Mouse (Mus musculus): ENCODE data around the gene Coro6.

Coro6 gene

GRCm38 (mm10) chr11:77462283-77463100, at the start of gene Coro6:
Gene Coro6 (plus strand): TSS chr11:77462411.
- peak; percentile 67 to 70 for DNase-seq (ENCODE audit: low spot score in 2 of 2)

GRCm38 (mm10) chr11:77414141-77414839, 47.9 kb upstream of the Coro6 start:
- DNase-seq (ENCODE audit: low spot score in 2 of 2) = no peak

GRCm38 (mm10) chr11:77416212-77417000, 45.8 kb upstream of the Coro6 start:
- DNase-seq (ENCODE audit: low spot score in 2 of 2) = no peak

DNA sequence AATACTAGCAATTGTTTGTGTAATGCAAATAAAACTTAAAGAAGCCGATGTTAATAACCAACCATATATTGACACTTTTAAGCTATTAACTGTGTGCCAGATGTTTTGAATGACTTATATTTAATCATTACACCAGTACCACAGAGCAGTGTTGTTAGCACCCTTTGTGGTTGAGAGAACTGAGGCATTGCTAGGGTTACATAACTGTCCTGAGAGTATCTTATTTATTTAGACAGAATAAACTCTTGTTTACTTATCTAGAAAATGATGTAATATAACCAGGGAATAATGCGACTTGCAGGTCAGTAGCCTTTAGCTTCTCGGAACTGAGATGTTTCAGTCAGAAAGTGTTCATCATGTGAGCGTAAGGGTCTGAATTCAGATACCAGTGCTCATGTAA, 44.2 kb upstream of the Coro6 start:
- DNase-seq (ENCODE audit: low spot score in 2 of 2) = no peak

DNA sequence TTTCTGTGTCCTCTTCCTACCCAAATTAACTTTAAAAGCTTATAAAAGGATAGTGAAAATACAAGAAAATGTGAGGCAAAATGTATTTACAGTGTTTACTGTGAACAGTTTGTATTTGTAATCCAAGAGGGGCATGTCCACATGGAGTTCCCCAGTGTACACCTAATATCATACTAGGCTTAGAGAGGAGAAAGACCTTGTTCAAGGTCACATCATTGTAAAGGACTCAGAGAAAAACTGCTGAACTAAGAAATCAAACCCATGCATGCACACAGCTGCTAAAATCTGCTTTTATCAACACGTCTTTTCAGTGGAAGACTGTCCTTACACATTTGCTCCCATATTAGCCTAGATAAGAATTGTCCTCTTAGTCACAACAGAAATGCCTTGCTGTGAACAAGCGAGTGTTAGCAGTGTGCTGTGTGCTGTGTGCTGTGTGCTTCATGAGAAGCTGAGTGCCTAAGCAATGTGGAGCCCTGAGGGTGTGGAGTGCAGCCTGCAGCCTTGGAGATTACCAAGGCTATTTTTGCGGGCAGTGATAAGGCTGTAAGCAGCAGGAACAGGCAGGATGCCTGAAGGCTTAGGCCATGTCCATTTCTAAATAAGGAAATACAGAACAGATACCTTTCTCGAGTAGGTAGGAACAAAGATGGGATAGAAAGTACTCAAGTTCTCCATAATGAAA, 38.9 kb upstream of the Coro6 start:
- DNase-seq (ENCODE audit: low spot score in 2 of 2) = no peak

GRCm38 (mm10) chr11:77428446-77428845, 33.8 kb upstream of the Coro6 start:
- DNase-seq (ENCODE audit: low spot score in 2 of 2) = peak in 1 of 2 experiments; percentile 31

DNA sequence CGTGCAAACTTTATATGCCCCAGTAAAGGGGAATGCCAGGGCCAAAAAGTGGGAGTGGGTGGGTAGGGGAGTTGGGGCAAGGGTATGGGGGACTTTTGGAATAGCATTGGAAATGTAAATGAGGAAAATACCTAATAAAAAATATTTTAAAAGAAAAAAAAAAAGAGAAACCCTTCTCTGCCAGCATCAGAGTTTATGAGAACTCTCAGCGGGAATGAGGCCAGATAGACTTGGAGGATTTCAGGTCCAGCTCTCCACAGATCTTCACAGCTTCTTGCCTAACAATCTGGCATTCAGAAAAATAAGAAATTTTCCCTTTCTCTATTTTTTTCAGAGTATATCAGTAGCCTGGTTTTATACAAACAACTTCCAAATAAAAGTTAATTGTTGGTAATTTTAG, 25.2 kb upstream of the Coro6 start:
- DNase-seq (ENCODE audit: low spot score in 2 of 2) = no peak

DNA sequence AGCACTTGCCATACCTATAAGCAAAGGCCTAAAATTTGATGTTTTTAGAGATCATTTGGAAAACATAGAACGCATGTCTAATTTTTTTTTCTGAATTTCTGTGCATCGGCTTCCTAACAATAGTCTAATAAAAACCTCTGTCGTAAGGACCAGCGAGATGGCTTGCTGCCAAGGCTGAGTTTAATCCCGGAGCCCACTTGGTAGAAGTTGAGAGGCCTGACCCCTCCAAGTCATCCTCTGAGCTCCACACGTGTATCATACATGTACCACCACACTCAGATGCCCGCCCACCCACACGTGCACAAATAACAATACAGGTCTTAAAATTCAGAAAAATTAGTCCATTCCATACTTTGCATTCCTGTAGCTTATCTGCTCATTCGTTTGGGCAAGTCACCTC, 22.1 kb upstream of the Coro6 start:
- no peak for DNase-seq (ENCODE audit: low spot score in 2 of 2)

GRCm38 (mm10) chr11:77441020-77441419, 21.2 kb upstream of the Coro6 start:
- no peak for DNase-seq (ENCODE audit: low spot score in 2 of 2)

DNA sequence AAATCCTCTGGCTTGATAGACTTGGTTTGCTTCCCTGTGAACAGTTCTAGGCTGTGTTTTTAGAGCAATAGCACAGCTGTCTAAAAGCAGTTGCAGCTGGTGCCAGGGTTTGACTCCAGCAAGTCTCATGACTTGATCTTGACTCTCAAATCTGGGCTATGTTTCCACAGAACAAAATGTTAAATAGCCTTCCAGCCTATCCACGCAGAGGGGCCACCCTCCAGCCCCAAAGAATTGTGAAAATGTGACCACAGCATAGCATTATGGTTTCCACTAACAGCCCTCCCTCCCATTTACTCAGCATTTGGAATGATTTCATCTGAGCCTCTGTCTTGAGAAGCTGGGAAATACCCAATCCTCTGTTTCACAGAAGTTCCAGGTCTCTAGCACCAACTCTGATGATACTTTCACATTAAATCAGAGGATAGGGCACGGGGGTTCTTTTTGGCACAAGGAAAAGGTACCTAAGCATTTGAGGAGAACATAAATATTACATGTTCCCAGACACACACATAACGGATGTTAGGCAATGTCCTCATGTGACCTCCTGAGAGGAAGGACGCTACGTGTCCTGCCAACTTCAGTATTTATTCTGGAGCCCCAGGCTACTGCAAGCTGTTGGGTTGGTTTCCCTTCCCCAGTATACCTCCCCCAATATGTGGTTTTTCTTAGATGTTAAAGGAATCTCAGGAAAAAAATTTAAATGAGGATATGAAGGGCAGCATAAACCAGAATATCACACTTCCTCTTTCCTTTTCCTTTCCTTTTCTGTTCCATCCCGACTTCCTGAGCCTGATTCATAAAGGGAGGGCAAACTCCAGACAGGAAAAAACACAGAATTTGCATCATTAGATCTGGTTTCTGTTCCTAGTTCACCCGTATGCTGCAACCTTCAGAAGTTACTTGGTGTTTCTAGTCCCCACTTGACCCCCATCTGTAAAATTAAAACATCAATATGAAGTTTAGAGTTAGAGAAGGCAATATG, 19.7 kb upstream of the Coro6 start:
- DNase-seq (ENCODE audit: low spot score in 2 of 2) = peak in 1 of 2 experiments; percentile 48

DNA sequence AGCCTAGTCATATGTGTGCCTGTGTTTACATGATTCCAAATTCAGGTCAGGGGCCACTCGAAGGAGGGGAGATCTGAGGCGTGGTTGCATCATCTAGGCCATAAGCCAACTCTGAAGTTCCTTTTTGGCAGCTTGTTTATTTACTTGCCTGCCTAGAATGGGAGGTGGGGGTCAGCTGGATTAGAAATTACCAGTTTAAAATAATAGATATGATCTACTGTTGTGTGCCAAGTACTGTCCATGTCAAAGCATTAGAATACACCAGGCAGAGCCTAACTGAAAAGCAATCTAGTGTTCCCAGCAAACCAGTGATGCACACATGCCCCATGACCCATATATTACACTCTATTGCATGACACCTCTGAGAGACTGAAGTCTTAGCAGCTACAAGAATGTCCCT, 17.3 kb upstream of the Coro6 start:
- DNase-seq (ENCODE audit: low spot score in 2 of 2) = peak in 1 of 2 experiments; percentile 59

DNA sequence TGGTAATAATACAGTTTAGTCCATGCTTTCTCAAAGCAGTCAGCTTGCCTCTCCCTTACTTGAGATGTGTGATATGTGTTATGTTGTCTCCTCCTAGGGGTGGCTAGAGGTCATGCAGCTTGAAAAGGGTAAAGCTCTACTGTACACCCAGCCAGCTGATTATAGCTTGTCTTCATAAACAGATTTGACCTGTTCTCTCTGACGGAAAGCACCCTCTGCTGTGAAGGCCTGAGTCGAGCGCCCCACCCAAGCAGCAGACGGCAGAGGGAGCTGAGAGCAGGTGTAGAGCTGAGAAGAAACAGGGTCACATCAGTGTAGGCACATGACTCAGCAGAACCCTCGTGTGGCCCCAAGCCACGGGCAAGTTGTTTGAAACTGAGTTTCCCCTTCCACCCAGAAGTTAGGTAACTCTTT, 15.6 kb upstream of the Coro6 start:
- peak; percentile 49 to 58 for DNase-seq (ENCODE audit: low spot score in 2 of 2)

- no peak for DNase-seq (ENCODE audit: low spot score in 2 of 2)
Observed at GRCm38 (mm10) chr11:77449224-77449623, 13.0 kb upstream of the Coro6 start.

DNA sequence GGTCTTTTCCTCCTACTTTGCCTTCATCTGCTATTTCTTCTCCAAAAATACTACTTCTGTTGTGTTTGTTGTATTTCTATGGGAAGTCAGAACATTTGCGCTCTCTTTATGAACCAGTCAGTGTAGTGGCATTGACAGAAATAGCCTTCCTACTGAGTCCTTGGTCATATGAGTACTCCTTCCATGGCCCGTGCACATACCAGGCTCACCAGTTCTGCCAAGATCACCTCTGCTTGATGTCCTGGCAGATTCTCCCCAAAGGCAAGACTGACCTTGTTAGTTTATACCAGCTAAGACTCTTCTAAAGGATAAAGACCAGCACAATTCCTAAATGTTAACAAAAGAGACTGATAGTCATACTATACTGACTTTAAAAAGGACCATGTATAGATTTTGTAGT, 10.5 kb upstream of the Coro6 start:
- DNase-seq (ENCODE audit: low spot score in 2 of 2) = no peak

DNA sequence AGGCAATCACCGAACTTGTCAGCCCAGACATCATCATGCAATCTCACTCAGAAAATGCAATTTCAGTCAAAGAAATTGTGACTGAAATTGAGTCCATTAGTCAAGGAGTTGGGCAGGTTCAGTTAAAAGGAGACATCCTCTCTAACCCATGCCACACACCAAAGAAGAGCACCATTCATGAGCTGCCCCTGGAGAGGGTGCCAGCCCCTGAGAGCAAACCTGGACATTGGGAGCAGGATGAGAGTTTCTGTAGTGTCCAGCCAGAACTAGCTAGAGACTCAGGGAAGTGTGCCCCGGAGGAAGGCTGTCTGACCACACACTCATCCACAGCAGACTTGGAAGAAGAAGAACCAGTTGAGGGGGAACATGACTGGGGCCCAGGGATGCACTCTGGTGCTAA, 8.8 kb upstream of the Coro6 start:
- no peak for DNase-seq (ENCODE audit: low spot score in 2 of 2)

GRCm38 (mm10) chr11:77455770-77456510, 6.3 kb upstream of the Coro6 start:
- DNase-seq (ENCODE audit: low spot score in 2 of 2) = no peak

DNA sequence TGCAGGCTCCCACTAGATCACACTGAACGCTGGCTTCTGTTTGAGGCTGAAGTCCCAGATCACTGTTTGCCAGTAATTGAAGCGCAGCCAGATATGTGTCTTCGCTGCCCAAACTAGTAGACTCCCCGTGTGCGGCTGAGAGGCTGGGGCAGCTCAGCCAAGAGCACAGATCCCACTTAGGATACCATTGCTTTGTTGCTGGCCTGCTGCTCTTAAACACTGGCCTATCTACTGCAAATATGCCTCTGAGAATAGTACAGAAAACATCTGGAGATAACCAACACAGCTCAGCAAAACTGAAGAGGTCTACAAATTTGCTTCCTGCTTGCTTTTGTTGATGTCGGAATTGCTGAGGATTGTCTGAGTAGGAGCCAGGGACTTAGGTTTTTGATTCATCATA, 5.3 kb upstream of the Coro6 start:
- DNase-seq (ENCODE audit: low spot score in 2 of 2) = no peak

DNA sequence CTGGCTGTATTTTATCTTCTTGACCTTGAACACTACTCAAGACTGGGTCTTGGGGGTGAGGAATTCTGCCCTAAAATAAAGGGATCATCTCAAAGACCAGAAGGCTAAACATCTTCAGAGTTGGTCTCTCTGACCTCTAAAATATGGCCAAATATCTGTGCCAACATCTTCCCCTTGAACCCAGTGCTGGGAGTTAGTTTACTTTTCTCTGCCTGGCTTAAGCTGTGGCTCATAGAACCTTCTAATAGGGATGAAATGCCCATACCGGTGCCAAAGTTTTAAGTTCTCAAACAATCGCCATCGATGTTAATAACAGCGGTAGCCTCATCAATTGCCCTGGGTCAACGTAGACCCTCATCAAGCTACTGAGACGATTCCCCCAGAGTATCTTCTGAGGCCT, 355 bp upstream of the Coro6 start:
- no peak for DNase-seq (ENCODE audit: low spot score in 2 of 2)

DNA sequence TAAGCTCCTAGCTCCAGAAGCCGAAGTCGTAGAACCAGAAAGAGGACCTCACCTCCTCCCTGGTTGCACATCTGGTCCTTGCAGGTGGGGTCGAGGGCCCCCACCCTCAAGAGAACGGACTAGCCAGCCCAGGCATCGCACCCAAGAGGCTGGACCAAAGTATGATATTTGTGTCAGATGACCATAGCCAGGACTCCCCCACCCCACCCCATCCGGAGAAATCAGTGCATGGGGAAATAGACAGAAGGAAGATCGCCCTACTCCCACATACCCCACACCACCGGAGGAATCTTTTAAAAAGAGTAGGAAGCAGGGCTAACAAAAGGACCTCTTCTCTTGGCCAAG, 862 bp downstream of the Coro6 start:
- DNase-seq (ENCODE audit: low spot score in 2 of 2) = no peak

DNA sequence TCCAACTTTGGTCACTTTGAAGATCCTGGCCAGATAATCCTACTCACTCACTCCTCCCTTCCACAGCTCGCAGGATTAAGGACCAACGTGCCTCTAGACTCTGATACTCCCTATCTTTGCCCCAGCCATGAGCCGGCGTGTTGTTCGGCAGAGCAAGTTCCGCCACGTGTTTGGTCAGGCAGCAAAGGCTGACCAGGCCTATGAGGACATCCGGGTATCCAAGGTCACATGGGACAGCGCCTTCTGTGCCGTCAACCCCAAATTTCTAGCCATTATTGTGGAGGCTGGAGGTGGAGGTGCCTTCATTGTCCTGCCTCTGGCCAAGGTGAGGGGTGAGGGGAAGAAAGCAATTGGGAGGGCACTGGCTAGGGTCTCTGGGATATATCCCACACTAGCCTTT, 1.6 kb downstream of the Coro6 start:
- no peak for DNase-seq (ENCODE audit: low spot score in 2 of 2)
